Mouse (Mus musculus): Measurements from ENCODE around the gene Tedc2. TPM values are rescaled to one million over a fixed set of nuclear protein-coding genes. Genes with fewer than 3 reads are reported as not detected.

Tedc2 gene
- polyA plus RNA-seq, 1 experiment from 2014 or later: 9.2 TPM

DNA sequence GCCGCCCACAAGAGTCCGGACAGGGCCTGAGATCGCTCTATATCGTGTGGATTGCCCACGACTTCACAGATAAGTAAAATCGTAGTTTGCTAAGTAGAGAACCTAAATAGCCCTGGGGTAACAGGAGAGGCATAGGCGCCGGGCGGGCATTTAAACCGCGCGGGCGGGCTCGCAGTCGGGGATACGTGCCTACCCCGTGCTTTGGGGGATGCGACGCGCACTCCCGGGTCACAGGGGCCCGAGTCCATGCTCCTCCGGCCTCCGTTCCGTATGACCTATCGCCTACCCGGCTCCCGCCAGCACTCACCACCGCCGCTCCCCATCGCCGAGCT is 30.3 kb upstream of the Tedc2 start:
- Histone ChIP-seq H3K4me1 (ENCODE audit: control insufficient read depth, insufficient read depth, low read length) (peaks cover 7% of the 10 kb centered on the region), H3K4me2 (ENCODE audit: low read length) (peak overlapping the region; percentile 92), H3K27ac (ENCODE audit: low read length) (peak overlapping the region; percentile 67), H3K4me3 (ENCODE audit: low read depth, low read length) (peak overlapping the region; percentile 73), H3K36me3 (ENCODE audit: control insufficient read depth, insufficient read depth, low read length) (no peaks in the 10 kb centered on the region; the same call in 1 of the 2 replicates), H3K9ac (ENCODE audit: low read depth, low read length) (peak overlapping the region; percentile 79), H3K9me3 (replicated peaks; ENCODE audit: control insufficient read depth, low read length, poor library complexity, severe bottlenecking) (no peaks in the 10 kb centered on the region), H3K27me3 (ENCODE audit: control insufficient read depth, insufficient read depth, low read depth, low read length) (no peaks in the 10 kb centered on the region)
- no peak for ATAC-seq
- WGBS: under 1% methylated on average over 32 of the region's 32 CpGs

DNA sequence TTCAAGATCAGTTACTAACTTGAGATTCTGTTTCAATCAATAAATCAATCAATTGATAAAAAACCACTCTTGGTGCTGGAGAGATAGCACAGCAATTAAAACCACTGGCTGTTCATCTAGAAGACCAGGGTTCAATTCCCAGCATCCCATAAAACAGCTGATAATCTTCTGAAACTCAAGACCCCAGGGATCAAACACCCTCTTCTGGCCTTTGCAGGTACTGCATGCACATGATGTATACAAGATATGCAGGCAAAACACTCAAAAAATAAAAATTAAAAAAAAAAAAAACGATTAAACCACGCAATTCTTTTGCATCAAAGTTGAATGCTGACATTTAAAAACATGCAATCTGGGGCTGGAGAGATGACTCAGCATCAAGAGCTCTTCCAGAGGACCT is 28.0 kb upstream of the Tedc2 start:
- Histone ChIP-seq H3K27ac (ENCODE audit: low read length) (no peak overlapping the region), H3K4me1 (ENCODE audit: control insufficient read depth, insufficient read depth, low read length) (peaks cover 7% of the 10 kb centered on the region), H3K9me3 (replicated peaks; ENCODE audit: control insufficient read depth, low read length, poor library complexity, severe bottlenecking) (no peaks in the 10 kb centered on the region), H3K9ac (ENCODE audit: low read depth, low read length) (no peak overlapping the region), H3K4me2 (ENCODE audit: low read length) (no peak overlapping the region), H3K27me3 (ENCODE audit: control insufficient read depth, insufficient read depth, low read depth, low read length) (no peaks in the 10 kb centered on the region), H3K4me3 (ENCODE audit: low read depth, low read length) (no peak overlapping the region), H3K36me3 (ENCODE audit: control insufficient read depth, insufficient read depth, low read length) (peaks cover 7% of the 10 kb centered on the region)
- whole genome bisulfite sequencing: 97% methylated on average over 2 of the region's 2 CpGs
- ATAC-seq: no peak

DNA sequence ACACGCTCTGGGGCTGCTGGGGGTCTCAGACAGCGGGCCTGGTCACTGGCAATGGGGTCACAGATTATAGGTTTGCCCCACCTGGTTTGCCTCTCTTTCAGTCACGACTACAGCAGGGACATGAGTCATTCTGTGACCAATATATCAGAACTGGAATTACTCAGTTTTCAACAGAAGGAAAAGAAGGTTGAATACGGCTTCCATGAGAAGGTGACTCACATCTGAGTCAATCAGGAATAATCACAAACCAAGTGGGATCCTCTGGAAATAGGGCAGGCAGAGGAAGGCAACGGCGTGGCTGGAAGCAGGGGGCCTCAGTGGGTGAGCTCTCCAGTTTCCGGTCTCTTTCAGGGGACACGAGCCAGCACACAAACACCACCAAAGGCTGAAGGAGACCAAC is 23.4 kb upstream of the Tedc2 start:
- peaks cover 22% of the 10 kb centered on the region for H3K36me3 ChIP-seq (ENCODE audit: control insufficient read depth, insufficient read depth, low read length)
- no peaks in the 10 kb centered on the region for H3K27me3 ChIP-seq (ENCODE audit: control insufficient read depth, insufficient read depth, low read depth, low read length)
- no peaks in the 10 kb centered on the region for H3K4me1 ChIP-seq (ENCODE audit: control insufficient read depth, insufficient read depth, low read length)
- no peak overlapping the region for H3K9ac ChIP-seq (ENCODE audit: low read depth, low read length)
- H3K4me3 ChIP-seq (ENCODE audit: low read depth, low read length): no peak overlapping the region
- no peak overlapping the region for H3K27ac ChIP-seq (ENCODE audit: low read length)
- over 99% methylated on average over 8 of the region's 8 CpGs for WGBS
- no peaks in the 10 kb centered on the region for H3K9me3 ChIP-seq (replicated peaks; ENCODE audit: control insufficient read depth, low read length, poor library complexity, severe bottlenecking)
- no peak overlapping the region for H3K4me2 ChIP-seq (ENCODE audit: low read length)
- ATAC-seq: no peak

DNA sequence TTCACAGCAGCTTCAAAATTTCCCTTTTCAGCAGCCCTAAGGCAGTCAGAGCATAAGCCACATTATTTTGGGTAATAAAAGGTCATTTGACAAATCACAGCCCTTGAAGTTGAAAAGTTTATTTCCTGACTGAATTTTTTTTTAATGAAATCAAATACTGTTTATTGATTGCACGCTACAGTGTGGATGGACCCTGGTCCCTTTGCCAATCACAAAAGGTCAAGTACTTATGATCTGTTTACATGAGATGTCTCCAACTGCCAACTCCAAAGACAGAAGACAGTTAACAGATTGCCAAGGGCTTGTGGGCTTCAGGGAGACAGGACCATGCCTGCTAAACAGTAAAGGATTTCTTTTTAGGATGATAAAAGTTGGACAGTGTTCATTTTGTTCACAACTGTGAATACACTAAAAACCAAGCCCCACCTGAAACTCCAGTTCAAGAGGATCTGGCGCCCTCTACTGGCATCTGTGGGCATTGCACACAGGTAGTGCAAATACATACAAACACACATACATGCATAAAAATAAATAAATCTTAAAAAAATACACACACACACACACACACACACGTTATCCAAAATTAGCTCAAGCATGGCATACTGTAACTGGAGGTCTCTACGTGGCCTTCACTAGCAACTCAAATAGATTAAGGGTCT is 22.8 kb upstream of the Tedc2 start:
- no peaks in the 10 kb centered on the region for H3K9me3 ChIP-seq (replicated peaks; ENCODE audit: control insufficient read depth, low read length, poor library complexity, severe bottlenecking)
- H3K4me2 ChIP-seq (ENCODE audit: low read length): no peak overlapping the region
- H3K4me3 ChIP-seq (ENCODE audit: low read depth, low read length): no peak overlapping the region
- H3K27ac ChIP-seq (ENCODE audit: low read length): no peak overlapping the region
- no peak for ATAC-seq
- H3K4me1 ChIP-seq (ENCODE audit: control insufficient read depth, insufficient read depth, low read length): no peaks in the 10 kb centered on the region
- peaks cover 22% of the 10 kb centered on the region for H3K36me3 ChIP-seq (ENCODE audit: control insufficient read depth, insufficient read depth, low read length)
- WGBS: 84% methylated on average over 4 of the region's 4 CpGs
- H3K9ac ChIP-seq (ENCODE audit: low read depth, low read length): no peak overlapping the region
- H3K27me3 ChIP-seq (ENCODE audit: control insufficient read depth, insufficient read depth, low read depth, low read length): no peaks in the 10 kb centered on the region

DNA sequence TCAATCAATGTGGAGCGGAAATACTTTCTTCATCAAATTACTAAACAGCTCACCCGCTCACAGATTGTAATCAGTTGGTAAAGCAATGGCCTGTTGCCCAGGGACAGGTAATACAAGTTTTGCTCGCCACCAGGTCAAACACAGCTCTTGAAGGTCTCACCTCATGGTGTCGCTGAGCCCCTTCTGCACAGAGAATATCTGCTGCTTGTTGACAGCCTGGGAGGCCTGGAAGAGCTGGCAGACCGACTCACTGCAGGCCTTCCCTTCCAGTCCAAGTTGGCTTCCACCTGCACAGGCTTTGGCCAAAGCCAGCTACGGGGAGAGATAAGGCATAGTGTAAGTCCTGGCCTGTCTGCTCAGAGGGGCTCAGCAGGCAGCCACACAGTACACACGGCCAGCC is 16.3 kb upstream of the Tedc2 start:
- peaks cover 25% of the 10 kb centered on the region for H3K36me3 ChIP-seq (ENCODE audit: control insufficient read depth, insufficient read depth, low read length)
- no peaks in the 10 kb centered on the region for H3K27me3 ChIP-seq (ENCODE audit: control insufficient read depth, insufficient read depth, low read depth, low read length)
- H3K27ac ChIP-seq (ENCODE audit: low read length): no peak overlapping the region
- no peaks in the 10 kb centered on the region for H3K4me1 ChIP-seq (ENCODE audit: control insufficient read depth, insufficient read depth, low read length)
- H3K4me2 ChIP-seq (ENCODE audit: low read length): no peak overlapping the region
- WGBS: 92% methylated on average over 7 of the region's 7 CpGs
- H3K9me3 ChIP-seq (replicated peaks; ENCODE audit: control insufficient read depth, low read length, poor library complexity, severe bottlenecking): 0 out of 2 replicates have a peak, but pooled peaks cover 2% of the 10 kb centered on the region
- no peak for ATAC-seq
- no peak overlapping the region for H3K4me3 ChIP-seq (ENCODE audit: low read depth, low read length)
- no peak overlapping the region for H3K9ac ChIP-seq (ENCODE audit: low read depth, low read length)

DNA sequence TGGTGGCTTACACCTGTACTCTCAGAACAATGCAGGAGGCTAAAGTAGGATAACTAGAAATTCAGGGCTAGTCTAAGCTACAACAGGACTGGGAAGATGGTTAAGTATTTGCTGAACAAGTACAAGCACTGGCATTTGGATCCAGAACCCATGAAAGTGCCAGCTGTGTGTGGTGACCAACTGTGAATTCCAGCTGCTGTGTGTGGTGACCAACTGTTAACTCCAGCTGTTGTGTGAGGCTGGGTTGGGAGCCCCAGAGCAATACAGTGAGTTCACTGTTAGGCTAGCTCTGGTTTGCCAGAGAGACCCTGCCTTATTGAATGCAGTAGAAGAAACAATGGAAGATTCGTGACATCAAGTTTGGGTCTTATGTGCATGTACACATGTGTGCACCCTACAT is 15.8 kb upstream of the Tedc2 start:
- no peak for ATAC-seq
- 95% methylated on average over 1 of the region's 1 CpGs for WGBS
- no peaks in the 10 kb centered on the region for H3K4me1 ChIP-seq (ENCODE audit: control insufficient read depth, insufficient read depth, low read length)
- no peak overlapping the region for H3K27ac ChIP-seq (ENCODE audit: low read length)
- 0 out of 2 replicates have a peak, but pooled peaks cover 2% of the 10 kb centered on the region for H3K9me3 ChIP-seq (replicated peaks; ENCODE audit: control insufficient read depth, low read length, poor library complexity, severe bottlenecking)
- no peak overlapping the region for H3K4me2 ChIP-seq (ENCODE audit: low read length)
- peaks cover 25% of the 10 kb centered on the region for H3K36me3 ChIP-seq (ENCODE audit: control insufficient read depth, insufficient read depth, low read length)
- no peaks in the 10 kb centered on the region for H3K27me3 ChIP-seq (ENCODE audit: control insufficient read depth, insufficient read depth, low read depth, low read length)
- no peak overlapping the region for H3K4me3 ChIP-seq (ENCODE audit: low read depth, low read length)
- no peak overlapping the region for H3K9ac ChIP-seq (ENCODE audit: low read depth, low read length)

DNA sequence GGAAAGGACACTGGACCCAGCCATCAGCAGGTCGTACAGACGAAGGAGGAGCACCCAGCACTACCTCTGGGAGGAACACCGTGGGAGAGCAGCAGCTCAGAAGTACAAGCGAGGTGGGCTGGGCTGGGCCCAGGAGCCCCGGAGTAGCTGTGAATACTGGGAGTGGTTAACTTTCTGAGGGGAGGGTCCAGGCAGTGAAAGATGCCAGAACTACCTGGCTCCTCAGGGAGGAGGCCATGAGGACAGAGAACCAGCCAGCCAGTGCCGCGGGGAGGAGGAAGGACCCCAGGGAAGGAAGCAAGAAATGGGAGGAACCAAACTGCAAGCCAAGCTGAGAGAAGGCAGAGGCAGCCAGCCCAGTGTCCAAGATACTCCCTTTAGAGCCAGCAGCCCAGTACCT is 7.3 kb upstream of the Tedc2 start:
- no peak for ATAC-seq
- no peak overlapping the region for H3K4me2 ChIP-seq (ENCODE audit: low read length)
- no peaks in the 10 kb centered on the region for H3K27me3 ChIP-seq (ENCODE audit: control insufficient read depth, insufficient read depth, low read depth, low read length)

DNA sequence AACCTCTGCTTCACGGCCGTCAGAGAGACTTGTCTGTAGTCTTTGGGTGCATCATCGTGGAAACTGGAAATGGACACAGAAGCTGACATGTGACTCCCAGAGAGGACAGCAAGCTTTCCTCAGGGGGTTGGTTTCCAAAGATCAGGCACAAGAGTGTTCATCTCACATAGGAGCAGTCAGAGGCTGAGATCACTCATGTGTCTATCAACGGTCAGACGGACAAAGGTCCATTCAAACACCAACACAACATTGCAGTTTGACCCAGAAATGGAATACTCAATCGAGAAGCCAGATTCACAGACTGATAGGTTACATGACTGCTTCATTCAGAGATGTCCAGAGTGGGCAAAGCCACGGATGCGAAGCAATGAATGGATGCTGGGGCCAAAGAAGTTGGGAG is 6.1 kb upstream of the Tedc2 start:
- Histone ChIP-seq H3K36me3 (ENCODE audit: control insufficient read depth, insufficient read depth, low read length) (peaks cover 8% of the 10 kb centered on the region; the same call in 1 of the 2 replicates), H3K27ac (ENCODE audit: low read length) (no peak overlapping the region), H3K4me2 (ENCODE audit: low read length) (no peak overlapping the region), H3K27me3 (ENCODE audit: control insufficient read depth, insufficient read depth, low read depth, low read length) (no peaks in the 10 kb centered on the region), H3K9ac (ENCODE audit: low read depth, low read length) (no peak overlapping the region), H3K9me3 (replicated peaks; ENCODE audit: control insufficient read depth, low read length, poor library complexity, severe bottlenecking) (no peaks in the 10 kb centered on the region), H3K4me3 (ENCODE audit: low read depth, low read length) (no peak overlapping the region), H3K4me1 (ENCODE audit: control insufficient read depth, insufficient read depth, low read length) (no peaks in the 10 kb centered on the region)
- ATAC-seq: no peak
- 91% methylated on average over 8 of the region's 8 CpGs for WGBS

More for the DNA sequence above, 7.3 kb upstream of the Tedc2 start:
- Histone ChIP-seq H3K27ac (ENCODE audit: low read length) (no peak overlapping the region), H3K4me3 (ENCODE audit: low read depth, low read length) (no peak overlapping the region), H3K36me3 (ENCODE audit: control insufficient read depth, insufficient read depth, low read length) (peaks cover 8% of the 10 kb centered on the region; the same call in 1 of the 2 replicates), H3K9ac (ENCODE audit: low read depth, low read length) (no peak overlapping the region), H3K9me3 (replicated peaks; ENCODE audit: control insufficient read depth, low read length, poor library complexity, severe bottlenecking) (no peaks in the 10 kb centered on the region), H3K4me1 (ENCODE audit: control insufficient read depth, insufficient read depth, low read length) (no peaks in the 10 kb centered on the region)
- 94% methylated on average over 7 of the region's 7 CpGs for WGBS

DNA sequence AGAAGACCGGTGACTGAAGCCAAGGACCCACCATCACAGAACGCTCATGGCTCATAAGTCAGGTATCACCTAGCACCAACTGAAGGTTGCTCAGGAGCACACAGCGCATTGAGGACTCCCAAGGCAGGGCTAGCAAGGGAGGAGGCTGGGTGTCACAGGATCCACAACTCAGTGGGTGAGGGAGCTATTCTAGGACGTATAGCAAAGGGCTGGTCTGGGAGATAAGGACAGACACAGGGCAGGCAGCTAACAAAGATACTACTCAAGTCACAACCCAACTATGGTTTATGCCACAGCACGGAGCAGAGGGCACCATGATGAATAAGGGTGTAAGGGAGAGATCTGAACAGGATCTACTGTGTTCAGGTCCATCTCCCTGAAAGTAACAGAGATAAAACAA is 5.2 kb upstream of the Tedc2 start:
- Histone ChIP-seq H3K36me3 (ENCODE audit: control insufficient read depth, insufficient read depth, low read length) (peaks cover 8% of the 10 kb centered on the region; the same call in 1 of the 2 replicates), H3K27me3 (ENCODE audit: control insufficient read depth, insufficient read depth, low read depth, low read length) (no peaks in the 10 kb centered on the region), H3K9me3 (replicated peaks; ENCODE audit: control insufficient read depth, low read length, poor library complexity, severe bottlenecking) (no peaks in the 10 kb centered on the region), H3K4me2 (ENCODE audit: low read length) (no peak overlapping the region), H3K9ac (ENCODE audit: low read depth, low read length) (no peak overlapping the region), H3K4me1 (ENCODE audit: control insufficient read depth, insufficient read depth, low read length) (peaks cover 4% of the 10 kb centered on the region; the same call in 1 of the 2 replicates), H3K4me3 (ENCODE audit: low read depth, low read length) (no peak overlapping the region), H3K27ac (ENCODE audit: low read length) (no peak overlapping the region)
- 95% methylated on average over 5 of the region's 5 CpGs for WGBS
- ATAC-seq: no peak
